Mouse (Mus musculus) heart, postnatal 36 days (tissue): ENCODE results near the gene Sp7. TPM values are rescaled to one million over a fixed set of nuclear protein-coding genes. Genes with fewer than 3 reads are reported as not detected.

Experiments
- DNase-seq, 2 experiments: peaks; one replicate each; pipeline ENCODE4 v3.0.0; 2021 to 2022
- intact Hi-C: fragments of 180-260 bp; cut with DNase I; formaldehyde crosslinking; loops from one replicate; pipeline ENCODE4 v1.15.1; 2025
- total RNA-seq, 2 experiments: library from RNA; stranded (reverse); gene quantifications; 2 replicates each; pipeline ENCODE4 v1.2.3; 2021

The Sp7 gene
- total RNA-seq, 2 experiments from 2014 or later: not detected

DNA sequence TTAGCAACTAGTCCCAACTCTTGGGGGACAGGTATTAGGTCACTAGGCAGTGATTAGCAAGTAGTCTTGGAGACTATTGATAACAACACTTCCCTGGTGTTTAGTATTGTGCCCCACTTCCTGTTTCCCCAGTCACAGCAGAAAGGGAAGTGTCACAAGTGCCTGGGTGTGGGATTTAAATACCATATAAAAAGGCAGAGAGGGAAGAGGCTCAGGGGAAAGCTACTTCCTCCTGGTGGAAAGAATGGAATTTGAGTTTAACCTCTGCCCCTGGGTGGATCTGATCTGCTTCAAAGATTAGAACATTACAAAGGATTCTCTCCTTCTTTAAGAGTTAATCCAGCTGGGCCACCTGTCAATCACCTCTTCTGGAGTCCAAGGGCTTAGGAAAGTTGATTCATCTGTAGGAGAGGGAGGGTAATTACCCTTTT lies 26.6 kb upstream of the Sp7 start:
- no peak for DNase-seq
- intact Hi-C loops: loop anchor here (2.0 kb wide), 1 partner anchor 17 kb away; no protein-coding TSS in a partner anchor

DNA sequence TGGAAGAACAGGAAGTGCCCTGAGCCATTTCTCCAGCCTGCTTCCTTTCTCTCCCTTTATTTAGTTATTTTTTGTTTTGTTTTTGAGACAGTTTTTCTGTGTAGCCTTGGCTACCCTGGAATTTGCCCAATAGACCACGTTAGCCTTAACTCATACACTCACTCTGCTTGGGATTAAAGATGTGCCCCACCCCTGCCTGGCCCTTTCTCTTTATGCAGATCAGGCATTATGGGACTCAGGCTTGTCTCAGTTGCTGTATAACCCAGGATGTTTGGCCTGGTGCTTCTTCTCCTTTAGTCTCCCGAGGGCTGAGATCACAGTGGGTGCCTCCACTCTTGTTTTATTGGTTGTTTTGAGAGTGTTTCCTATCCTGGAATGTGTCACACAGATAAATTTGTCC lies 25.5 kb upstream of the Sp7 start:
- no peak for DNase-seq

DNA sequence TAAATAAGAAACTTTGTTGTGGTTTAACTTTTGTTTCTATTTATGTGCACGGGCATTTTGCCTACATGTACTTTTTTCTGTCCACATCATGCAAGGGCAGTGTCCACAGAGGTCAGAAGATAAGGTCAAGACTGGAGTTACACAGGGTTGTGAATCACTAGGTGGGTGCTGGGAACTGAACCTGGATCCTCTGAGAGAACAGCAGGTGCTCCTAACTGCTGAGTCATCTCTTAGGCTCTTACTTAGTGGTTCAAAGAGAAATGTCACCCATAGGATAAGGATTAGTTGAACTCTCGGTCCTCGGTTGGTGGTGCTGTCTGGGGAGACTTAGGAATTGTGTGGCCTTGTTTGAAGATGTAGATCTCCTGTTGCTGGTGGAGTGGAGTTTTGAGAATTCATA lies 22.0 kb upstream of the Sp7 start:
- DNase-seq: no peak
- intact Hi-C loops: no loop called here

More for the DNA sequence above, 25.5 kb upstream of the Sp7 start:
- intact Hi-C loops: loop anchor here (2.0 kb wide), 1 partner anchor 18 kb away; no protein-coding TSS in a partner anchor

- no peak for DNase-seq
- intact Hi-C loops: no loop called here
Measured at GRCm38 (mm10) chr15:102386640-102387039, 19.7 kb upstream of the Sp7 start.

GRCm38 (mm10) chr15:102383671-102384070 lies 16.7 kb upstream of the Sp7 start:
- intact Hi-C loops: no loop called here
- DNase-seq: no peak

- intact Hi-C loops: loop anchor here (1.0 kb wide), 2 partner anchors 40 to 61 kb away; no protein-coding TSS in a partner anchor
Measured at GRCm38 (mm10) chr15:102381575-102381974, 14.6 kb upstream of the Sp7 start.

GRCm38 (mm10) chr15:102377810-102378262 lies 10.9 kb upstream of the Sp7 start:
- intact Hi-C loops: loop anchor here (2.0 to 5.0 kb wide), 3 partner anchors 27 to 91 kb away; partner anchors contain the start of gene Aaas
- DNase-seq: peak; percentile 67 to 71

More at GRCm38 (mm10) chr15:102381575-102381974, 14.6 kb upstream of the Sp7 start:
- DNase-seq: peak; percentile 86 to 91

DNA sequence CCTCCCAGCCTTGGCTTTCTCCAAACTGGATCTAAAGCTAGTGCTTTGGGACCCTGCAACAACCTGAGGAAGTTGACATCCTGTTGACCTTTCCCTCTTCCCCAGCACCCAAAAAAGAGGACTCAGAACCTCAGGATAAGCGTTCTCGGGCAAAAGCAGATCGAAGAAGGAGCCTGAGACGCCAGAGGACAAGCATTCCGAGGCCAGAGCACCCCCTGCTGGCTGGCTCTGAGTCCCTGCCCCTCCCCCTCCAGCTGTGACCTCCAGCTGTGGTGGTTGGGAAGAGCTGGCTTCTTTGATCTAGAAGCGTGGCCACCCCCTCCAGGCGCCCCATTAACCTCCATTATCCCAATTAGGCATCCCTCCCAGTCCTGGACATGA lies 10.2 kb upstream of the Sp7 start:
- intact Hi-C loops: loop anchor here (2.0 to 5.0 kb wide), 3 partner anchors 26 to 90 kb away; partner anchors contain the start of gene Aaas
- peak; percentile 90 for DNase-seq

DNA sequence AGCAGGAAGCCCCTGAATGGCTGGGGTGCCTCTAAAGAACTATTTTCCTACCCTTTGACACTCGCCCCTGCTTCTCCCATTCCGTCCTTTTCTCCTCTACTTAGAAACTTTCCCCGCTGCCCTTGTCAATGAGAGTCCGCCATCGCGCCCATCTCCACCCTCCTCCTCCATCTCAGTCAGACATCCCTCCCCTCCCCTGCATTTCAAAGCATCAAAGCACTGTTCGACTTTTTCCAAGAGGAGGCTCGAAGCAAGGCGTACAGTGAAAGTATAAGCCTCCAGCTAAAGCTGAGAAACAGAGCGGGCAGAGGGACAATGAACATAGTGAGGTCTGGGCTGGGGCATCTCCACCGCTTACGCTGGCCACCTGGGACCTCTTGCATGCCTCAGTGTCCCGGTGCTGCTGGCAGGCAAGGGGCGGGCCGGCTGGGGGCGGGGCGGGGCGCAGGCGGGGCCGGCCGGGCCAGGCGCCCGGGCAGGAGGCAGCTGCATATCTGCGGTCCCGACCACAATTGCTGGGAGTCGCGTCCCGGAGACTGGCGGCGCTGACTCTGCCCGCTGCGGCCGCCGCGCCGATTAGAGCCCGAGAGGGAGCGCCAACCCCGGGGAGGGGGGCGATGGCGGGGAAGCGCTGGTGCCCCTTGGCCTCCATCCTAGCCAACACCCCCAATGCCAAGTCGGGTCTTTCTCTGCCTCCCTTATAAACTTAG lies 9.6 kb upstream of the Sp7 start:
- DNase-seq: peak; percentile 69 to 80
- intact Hi-C loops: loop anchor here (2.0 to 5.0 kb wide), 3 partner anchors 26 to 89 kb away; partner anchors contain the start of gene Aaas

- intact Hi-C loops: no loop called here
- no peak for DNase-seq
Measured at GRCm38 (mm10) chr15:102370727-102371126, 3.7 kb upstream of the Sp7 start.

DNA sequence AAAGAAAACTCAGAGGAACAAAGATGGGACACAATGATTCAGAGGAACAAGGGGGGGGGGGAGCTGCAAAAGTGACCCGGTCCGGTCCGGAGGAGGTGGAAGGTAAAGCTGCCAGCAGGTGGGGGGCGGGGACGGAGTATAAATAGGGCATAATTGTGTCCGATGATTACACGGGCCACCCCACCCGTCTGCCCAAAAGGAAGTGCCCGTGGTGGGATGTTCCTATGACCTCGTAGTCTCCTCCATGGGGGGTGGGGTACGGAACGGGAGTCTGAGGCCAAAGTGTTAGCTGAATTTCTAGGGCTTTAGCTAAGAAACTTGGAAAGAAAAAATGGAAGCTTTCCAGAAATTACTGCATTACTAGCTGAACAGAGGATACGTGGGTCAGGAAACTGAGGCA lies 3.0 kb upstream of the Sp7 start:
- intact Hi-C loops: no loop called here

GRCm38 (mm10) chr15:102366238-102366637 lies 744 bp downstream of the Sp7 start:
- intact Hi-C loops: no loop called here
- no peak for DNase-seq

More for the DNA sequence above, 3.0 kb upstream of the Sp7 start:
- no peak for DNase-seq

- DNase-seq: no peak
- intact Hi-C loops: no loop called here
Measured at GRCm38 (mm10) chr15:102364678-102365077, 2.3 kb downstream of the Sp7 start.

DNA sequence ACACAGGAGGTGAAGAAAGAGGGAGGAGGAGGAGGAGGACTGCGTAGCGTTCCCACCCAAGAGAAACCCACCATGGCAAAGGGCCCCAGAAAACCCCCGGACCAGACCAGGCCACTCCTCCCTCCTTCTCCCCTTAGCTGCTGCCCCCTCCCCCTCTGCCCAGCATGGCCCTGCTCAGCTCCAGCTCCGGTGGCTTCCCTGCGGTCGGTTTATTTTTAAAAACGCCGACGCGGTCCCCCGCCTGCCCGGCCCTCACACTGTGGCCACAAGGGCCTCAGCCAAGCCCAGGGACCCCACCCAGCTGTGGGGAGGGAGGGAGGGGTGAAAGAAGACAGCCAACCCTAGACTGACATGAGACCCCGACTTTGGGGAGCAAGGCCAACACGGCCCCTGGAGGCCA lies 4.3 kb downstream of the Sp7 start:
- intact Hi-C loops: no loop called here
- no peak for DNase-seq

DNA sequence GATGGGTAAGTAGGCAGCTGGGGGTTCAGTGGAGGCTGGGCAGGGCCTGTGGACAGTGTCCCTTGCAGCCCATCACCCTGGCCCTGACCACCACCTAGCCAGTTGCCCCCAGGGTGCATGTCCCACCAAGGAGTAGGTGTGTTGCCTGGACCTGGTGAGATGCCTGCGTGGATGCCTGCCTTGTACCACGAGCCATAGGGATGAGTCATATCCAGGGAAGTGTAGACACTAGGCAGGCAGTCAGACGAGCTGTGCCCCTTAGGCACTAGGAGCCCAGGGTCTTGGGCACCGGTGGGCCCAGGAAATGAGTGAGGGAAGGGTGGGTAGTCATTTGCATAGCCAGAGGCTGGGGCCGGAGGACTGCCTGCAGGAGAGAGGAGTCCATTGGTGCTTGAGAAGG lies 8.1 kb downstream of the Sp7 start:
- no peak for DNase-seq
- intact Hi-C loops: no loop called here

DNA sequence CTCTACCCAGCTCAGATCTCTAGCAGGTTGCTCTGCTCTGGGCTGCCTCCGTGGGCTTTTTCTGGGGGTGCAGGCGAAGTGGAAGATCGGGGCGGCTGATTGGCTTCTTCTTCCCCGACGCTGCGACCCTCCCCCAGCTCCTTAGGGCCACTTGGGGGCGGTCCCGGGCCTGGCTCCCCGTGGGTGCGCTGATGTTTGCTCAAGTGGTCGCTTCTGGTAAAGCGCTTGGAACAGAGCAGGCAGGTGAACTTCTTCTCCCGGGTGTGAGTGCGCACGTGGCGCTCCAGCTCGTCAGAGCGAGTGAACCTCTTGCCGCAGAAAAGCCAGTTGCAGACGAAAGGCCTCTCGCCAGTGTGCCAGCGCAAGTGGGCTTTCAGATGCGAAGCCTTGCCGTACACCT lies 8.9 kb downstream of the Sp7 start:
- no peak for DNase-seq
- intact Hi-C loops: no loop called here

- DNase-seq: no peak
- intact Hi-C loops: no loop called here
Measured at GRCm38 (mm10) chr15:102356501-102357325, 10.3 kb downstream of the Sp7 start.

DNA sequence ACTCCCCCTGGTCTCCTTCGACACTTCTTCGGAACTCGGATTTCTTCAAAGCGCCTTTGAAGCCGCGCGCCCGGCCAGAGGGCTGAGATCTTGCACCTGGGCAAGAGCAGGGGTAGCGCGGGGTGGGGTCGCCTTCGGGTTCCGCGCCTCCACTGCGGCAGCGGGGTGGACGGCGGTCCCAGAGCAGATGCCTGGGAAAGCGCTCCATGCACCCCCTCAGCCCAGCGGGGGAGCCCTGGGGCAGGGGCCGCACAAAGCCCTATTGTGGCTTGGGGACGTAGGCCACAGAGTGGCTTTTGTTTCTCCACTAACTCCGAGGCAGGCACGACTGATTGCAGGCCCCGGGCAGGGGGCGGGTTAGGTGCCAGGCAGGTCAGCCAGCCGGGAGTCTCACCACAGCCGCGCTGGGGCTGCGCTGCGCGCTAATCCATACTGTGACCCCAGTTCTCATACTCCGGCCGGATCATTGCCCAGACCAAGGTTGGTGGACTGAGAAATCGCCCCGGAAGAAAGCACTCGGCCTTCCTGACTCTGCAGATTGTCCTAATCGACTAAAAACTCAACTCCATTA lies 11.0 kb downstream of the Sp7 start:
- peak in 1 of 2 experiments; percentile 15 for DNase-seq
- intact Hi-C loops: no loop called here

DNA sequence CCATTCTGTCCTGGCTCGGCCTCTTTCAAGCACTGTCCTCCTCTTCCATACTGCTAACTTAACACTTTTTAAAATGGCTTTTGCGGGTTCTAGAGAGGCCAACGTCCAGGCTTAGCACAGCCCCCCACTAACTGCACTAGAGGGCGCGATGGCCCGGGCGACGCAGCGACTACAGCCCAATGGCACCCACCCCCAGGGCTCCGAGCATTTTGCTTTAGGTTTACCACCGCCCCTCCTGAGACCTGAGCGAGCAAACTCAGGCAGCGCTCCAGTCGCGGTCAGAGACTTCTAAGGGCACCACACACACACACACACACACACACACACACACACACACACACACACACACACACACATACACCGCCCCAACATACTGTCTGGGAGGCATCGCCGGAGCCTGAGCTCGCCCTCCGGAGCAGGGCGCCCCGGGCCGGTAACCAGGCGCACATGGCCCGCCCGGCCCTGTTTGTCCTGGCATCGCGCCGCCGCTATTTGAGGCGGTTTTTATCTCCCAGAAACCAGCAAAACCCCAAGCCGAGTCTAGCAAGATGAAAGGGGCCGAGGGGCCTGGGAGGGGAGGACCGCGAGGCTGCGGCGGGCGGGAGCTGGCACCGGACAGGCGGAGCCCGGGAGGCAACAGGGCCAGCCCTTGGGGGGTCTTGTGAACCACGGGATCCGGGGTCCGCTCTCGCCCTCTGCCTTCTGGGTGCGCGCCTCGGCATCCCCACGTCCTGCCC lies 11.7 kb downstream of the Sp7 start:
- DNase-seq: peak; percentile 55 to 70
- intact Hi-C loops: no loop called here

GRCm38 (mm10) chr15:102353986-102354385 lies 13.0 kb downstream of the Sp7 start:
- intact Hi-C loops: no loop called here
- DNase-seq: no peak
